Mouse (Mus musculus) C2C12 (cell line): Measurements from ENCODE around the gene Casq1. TPM values are rescaled to one million over a fixed set of nuclear protein-coding genes. Genes with fewer than 3 reads are reported as not detected.

Experiments
- H3K27me3 ChIP-seq: one replicate; pipeline ENCODE4 v1.6.1; 2011; ENCODE audit not compliant: control insufficient read depth, insufficient read depth, insufficient read length
- H3K36me3 ChIP-seq: one replicate; pipeline ENCODE4 v1.6.1; 2011; ENCODE audit not compliant: control insufficient read depth, insufficient read depth
- H3K4me3 ChIP-seq: one replicate; pipeline ENCODE4 v1.5.1; 2011; ENCODE audit warnings: mild to moderate bottlenecking, control low read depth; ENCODE audit not compliant: poor library complexity, insufficient read depth, severe bottlenecking
- H3K79me2 ChIP-seq: one replicate; pipeline ENCODE4 v1.6.1; 2011; ENCODE audit not compliant: control insufficient read depth, insufficient read depth
- H3K79me3 ChIP-seq: one replicate; pipeline ENCODE4 v1.6.1; 2011; ENCODE audit warnings: low read depth, control low read depth
- H3ac ChIP-seq: one replicate; pipeline ENCODE3; 2011; ENCODE audit warnings: low read depth; ENCODE audit not compliant: control insufficient read depth, insufficient read length
- CEBPB ChIP-seq: IDR thresholded peaks from one replicate; pipeline ENCODE4 v1.6.1; 2011; ENCODE audit warnings: low read depth, mild to moderate bottlenecking, control low read depth, moderate library complexity
- CTCF ChIP-seq: IDR thresholded peaks from one replicate; pipeline ENCODE4 v1.5.1; 2011; ENCODE audit not compliant: control insufficient read depth, insufficient read depth, insufficient read length
- FOSL1 ChIP-seq: IDR thresholded peaks from one replicate; pipeline ENCODE4 v1.8.0; 2011; ENCODE audit warnings: mild to moderate bottlenecking, low read length; ENCODE audit not compliant: poor library complexity, insufficient read depth, severe bottlenecking
- MAX ChIP-seq: IDR thresholded peaks from one replicate; pipeline ENCODE4 v1.6.1; 2011; ENCODE audit warnings: mild to moderate bottlenecking, control low read depth
- MYOD1 ChIP-seq: IDR thresholded peaks from one replicate; pipeline ENCODE4 v1.6.1; 2011; ENCODE audit warnings: low read depth; ENCODE audit not compliant: control insufficient read depth, insufficient read length
- MYOG ChIP-seq: IDR thresholded peaks from one replicate; pipeline ENCODE4 v1.6.1; 2011; ENCODE audit not compliant: control insufficient read depth, insufficient read length; ENCODE audit errors: extremely low read depth
- USF1 ChIP-seq: IDR thresholded peaks from one replicate; pipeline ENCODE4 v1.6.1; 2011; ENCODE audit warnings: low read depth, mild to moderate bottlenecking, control low read depth, moderate library complexity
- polyA plus RNA-seq: library from polyadenylated mRNA; unstranded; fragments of >200 nt; fragmentation: generic; extraction: Trizol; gene quantifications from one replicate; pipeline ENCODE4 v1.2.1, GENCODE M21; 2012; ENCODE audit warnings: missing spikeins

Gene Casq1
- polyA plus RNA-seq, 1 experiment: 0.12 TPM

- no peaks in the 10 kb centered on the region for H3K36me3 ChIP-seq
- H3K27me3 ChIP-seq: no peaks in the 10 kb centered on the region
- TF ChIP-seq MYOG (no peak), MYOD1 (no peak), USF1 (no peak), MAX (no peak)
- H3K79me3 ChIP-seq: peaks cover 14% of the 10 kb centered on the region
- no peak overlapping the region for H3K4me3 ChIP-seq
- no peak overlapping the region for H3ac ChIP-seq
- H3K79me2 ChIP-seq: peaks cover 43% of the 10 kb centered on the region
Measured at GRCm38 (mm10) chr1:172207111-172207584, 12.5 kb downstream of the Casq1 start.

DNA sequence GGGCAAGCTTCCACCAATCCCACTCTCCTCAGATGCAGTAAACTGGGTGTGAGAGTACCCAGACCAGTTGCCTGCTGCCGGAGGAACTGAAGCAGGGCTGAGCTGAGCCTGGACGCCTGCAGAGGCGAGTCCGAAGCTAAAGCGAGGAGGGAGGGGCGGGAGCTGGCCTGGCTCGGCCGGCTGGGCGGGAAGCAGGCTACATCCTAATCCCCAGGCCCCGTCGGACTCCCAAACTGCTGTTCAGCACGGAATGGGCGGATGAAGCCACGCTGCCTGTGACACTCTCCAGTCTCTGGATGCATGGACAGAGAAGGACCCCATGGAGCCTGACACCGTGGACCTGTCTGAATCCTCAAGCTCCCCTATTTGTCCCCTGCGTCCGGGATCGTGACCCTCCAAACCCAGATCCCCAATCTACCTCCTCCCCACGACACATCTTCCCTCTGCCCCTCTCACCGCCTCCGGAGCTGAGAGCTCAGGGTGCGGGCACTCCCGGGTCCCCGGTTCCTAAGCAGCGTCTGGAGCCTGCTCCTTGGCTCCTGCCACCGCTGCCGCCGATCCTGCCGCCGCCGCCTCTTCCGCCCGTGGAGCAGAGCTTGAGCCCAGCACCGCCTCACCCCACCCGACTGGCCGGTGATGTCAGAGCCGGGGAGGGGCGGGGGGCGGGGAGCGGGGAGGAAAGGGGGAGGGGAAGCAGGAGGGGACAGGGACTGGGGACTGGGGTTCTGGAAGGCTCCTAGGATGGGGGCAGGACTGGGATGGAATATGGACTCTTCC lies 13.3 kb downstream of the Casq1 start, which contains the start of gene Pea15a:
Gene Pea15a (minus strand): TSS at position 664 of the 777 bp plus-strand sequence.
- Histone ChIP-seq H3K36me3 (no peaks in the 10 kb centered on the region), H3ac (peak within 1 kb of the TSS; percentile 82), H3K79me3 (peaks cover 14% of the 10 kb centered on the region), H3K4me3 (peak within 1 kb of the TSS; percentile 80), H3K27me3 (no peaks in the 10 kb centered on the region), H3K79me2 (peaks cover 52% of the 10 kb centered on the region)
- TF ChIP-seq USF1 (no peak), MAX (no peak)

DNA sequence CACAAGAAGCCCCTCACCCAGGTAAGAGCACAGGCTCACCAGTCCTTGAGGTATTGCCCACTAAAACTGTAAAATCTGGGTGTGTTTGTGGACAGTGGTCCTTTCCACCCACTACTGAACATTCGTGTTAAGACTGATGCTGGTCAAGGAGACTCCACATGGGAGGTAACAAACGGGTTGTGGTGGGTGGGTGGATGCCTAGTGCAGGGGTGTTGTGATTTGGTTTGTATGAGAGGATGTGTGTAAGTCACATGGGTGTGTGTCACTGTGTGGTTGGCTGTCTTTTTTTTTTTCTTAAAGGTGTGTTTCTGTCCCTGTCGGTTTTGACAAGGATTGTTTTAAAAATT lies 14.0 kb downstream of the Casq1 start:
- TF ChIP-seq CEBPB (no peak), MYOD1 (no peak), USF1 (peak; percentile 62), MAX (no peak), CTCF (no peak), FOSL1 (no peak), MYOG (no peak)
- Histone ChIP-seq H3K79me3 (peaks cover 14% of the 10 kb centered on the region), H3K4me3 (peak overlapping the region; percentile 80), H3K27me3 (no peaks in the 10 kb centered on the region), H3K79me2 (peaks cover 58% of the 10 kb centered on the region), H3ac (peak overlapping the region; percentile 82), H3K36me3 (no peaks in the 10 kb centered on the region)

DNA sequence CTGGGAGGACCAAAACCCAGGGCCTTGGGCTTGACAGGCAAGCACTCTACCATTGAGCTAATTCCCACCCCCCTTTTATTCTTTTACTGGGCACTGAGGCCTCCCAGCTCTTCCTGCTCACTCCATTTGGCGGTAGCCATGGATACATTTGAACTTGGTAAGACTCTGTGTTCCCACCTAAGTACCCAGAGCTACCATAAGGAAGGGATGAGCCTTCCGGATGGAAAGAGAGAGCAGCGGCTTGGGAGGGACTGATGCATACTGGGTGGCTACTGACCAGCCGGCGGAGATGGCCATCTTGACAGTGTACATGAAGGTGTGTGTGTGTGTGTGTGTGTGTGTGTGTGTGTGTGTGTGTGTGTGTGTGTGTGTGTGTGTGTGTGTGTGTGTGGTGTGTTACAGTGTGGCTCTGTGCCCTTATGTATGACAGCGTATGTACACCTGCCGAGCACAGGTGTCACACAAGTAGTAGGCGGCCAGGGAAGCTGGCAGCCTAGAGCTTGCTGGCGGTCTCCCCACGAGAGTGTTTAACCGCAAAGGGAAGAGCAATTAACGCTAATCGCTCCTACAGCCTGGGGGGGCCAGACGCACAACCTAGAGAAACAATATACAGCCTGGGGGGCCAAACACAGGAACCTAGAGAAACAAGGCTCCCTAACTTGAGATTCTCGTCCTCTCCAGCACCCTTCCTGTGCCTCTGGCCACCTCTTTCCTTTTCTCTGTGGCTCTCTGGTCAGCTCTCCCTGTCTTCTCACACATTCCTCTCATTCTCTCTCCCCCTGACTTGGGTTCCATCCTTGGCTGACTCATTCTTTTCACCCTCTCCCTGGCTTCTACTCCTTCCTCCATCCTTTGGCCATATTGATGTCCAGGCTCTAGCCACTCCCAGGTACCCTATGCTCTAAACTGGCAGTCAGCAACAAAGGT lies 14.6 kb downstream of the Casq1 start:
- Histone ChIP-seq H3K79me3 (peaks cover 14% of the 10 kb centered on the region), H3K4me3 (peak overlapping the region; percentile 80), H3ac (peak overlapping the region; percentile 82), H3K27me3 (no peaks in the 10 kb centered on the region), H3K79me2 (peaks cover 59% of the 10 kb centered on the region), H3K36me3 (peaks cover 5% of the 10 kb centered on the region)
- TF ChIP-seq CTCF: no peak
- no peak for TF ChIP-seq MYOD1
- TF ChIP-seq CEBPB: no peak
- no peak for TF ChIP-seq USF1

DNA sequence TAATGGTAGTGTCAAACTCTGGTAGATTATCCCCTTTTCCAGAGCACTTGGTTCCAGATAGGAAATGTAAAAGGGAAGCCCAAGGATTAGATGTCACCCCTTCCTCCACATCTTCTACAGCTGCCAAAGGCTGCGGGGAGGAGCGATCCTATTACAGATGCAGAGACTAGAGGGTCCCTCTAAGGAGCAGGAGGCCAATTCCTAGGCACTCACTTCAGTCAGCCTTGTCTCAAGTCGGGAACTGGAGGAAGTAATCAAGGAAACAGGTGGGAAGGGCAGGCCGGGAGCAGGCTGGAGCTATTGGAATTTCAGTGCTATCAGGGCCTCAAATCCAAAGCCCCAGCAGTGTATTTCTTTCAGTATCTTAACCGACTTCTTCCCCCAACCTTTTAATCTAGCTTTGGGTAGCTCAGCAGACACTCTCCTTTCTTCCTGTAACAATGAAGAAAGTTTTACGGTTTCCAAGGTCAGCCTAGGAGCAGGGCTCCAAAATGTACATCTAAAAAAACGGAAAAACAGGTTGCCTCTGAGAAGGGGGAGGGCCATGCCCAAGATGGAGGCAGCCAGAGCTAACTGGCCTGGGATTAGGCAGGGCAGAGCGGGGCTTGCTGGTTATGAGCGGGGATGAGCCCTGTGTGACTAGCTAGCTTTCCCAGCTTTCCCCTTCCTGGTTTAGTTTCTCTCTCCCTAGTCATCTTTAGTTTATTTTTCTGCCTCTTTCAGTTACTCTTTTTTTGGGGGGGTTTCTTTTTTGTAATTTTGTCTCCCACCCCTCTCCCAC lies 15.4 kb downstream of the Casq1 start:
- Histone ChIP-seq H3K4me3 (no peak overlapping the region), H3K27me3 (no peaks in the 10 kb centered on the region), H3ac (no peak overlapping the region), H3K79me3 (peaks cover 14% of the 10 kb centered on the region), H3K36me3 (peaks cover 13% of the 10 kb centered on the region), H3K79me2 (peaks cover 59% of the 10 kb centered on the region)
- TF ChIP-seq MYOG (no peak), MYOD1 (no peak), USF1 (no peak), CEBPB (no peak), CTCF (no peak), FOSL1 (no peak), MAX (no peak)
